Mouse (Mus musculus): ENCODE data around the gene Hsd17b2.

The Hsd17b2 gene

GRCm38 (mm10) chr8:117776075-117776474, 74.4 kb downstream of the Hsd17b2 start:
- DNase-seq, result no peak

- no peak for DNase-seq
Measured at GRCm38 (mm10) chr8:117778531-117779322, 77.0 kb downstream of the Hsd17b2 start.

DNA sequence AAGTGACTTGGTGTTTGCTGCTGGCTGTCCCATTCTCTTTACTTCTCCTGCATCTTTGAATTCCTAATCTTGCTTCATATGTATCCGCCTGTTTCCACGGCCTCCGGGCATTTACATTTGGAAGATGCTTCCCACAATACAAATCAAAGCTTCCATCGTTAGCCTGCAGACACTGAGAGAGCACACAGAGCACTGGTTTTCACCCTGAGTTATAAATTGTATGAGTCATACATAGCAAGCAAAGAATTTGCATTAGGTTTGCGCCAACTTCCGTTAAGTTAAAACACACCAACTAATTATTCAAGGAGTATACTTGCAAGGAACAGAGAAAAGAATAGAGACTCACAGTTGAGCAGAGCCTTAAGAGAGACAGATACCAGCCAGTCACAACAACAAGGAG, 77.6 kb downstream of the Hsd17b2 start:
- DNase-seq, result no peak

- DNase-seq, result no peak
Measured at GRCm38 (mm10) chr8:117781375-117782129, 79.8 kb downstream of the Hsd17b2 start.

DNA sequence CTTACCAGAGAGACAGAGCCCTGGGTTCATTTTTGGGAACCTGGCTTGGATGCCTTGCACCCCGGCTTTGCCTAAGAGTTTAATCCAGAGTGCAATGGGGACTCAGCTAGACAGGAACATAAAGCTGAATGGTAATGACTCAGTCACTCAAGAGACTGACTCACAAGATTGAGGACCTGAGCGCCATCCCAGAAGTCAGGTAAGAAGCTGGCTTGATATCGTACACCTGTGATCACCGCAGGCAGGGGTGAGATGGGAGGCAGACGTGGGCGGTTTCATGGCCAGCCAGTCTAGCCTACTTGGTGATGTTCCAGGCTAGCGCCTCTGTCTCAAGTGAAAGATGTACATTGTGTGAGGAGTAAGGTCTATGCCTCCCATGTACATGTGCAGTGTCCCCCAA, 81.3 kb downstream of the Hsd17b2 start:
- no peak for DNase-seq

DNA sequence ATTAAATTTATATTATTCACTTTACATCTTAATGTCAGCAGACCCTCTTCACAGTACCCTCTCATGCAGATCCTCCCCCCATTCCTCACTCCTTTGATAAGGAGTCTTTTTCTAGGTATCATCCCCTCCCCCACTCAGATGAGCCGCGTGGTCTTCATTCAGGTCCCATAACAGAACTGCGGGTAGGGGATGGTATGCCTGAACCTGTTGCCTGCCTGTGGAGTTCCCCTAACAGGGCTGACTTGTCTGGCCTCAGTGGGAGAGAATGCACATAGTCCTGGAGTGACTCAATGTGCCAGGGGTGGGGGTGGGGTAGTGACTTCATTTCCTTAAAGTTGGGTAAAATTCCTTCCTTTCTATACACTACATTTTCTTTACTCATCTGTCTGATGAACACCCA, 84.7 kb downstream of the Hsd17b2 start:
- no peak for DNase-seq

DNA sequence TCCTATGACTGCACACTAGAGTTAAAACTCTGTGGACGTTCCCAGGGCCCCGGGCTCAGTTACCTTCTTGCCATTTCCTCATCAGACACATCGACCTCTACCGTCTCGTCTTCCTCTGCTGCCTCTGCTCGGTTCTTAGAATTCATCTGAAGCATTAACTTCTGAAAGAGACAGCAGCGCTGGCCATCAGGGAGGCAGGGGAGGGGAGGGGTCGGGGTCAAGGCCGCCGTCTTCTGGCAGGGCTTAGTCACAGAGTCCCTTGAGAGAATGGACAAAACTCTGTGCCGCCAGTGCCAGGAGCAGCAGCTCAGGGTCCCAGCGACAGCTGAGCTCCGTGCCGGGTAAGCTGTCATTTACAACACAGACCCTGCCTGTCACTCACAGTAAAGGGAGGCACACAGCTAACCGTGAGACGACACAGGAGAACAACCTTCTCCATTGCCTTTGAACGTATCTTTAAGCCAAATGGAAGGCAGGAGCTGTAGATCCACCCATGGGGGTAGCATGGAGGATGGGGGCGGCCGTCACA, 91.0 kb downstream of the Hsd17b2 start:
- DNase-seq, result no peak

GRCm38 (mm10) chr8:117794581-117794980, 92.9 kb downstream of the Hsd17b2 start:
- DNase-seq, result no peak

DNA sequence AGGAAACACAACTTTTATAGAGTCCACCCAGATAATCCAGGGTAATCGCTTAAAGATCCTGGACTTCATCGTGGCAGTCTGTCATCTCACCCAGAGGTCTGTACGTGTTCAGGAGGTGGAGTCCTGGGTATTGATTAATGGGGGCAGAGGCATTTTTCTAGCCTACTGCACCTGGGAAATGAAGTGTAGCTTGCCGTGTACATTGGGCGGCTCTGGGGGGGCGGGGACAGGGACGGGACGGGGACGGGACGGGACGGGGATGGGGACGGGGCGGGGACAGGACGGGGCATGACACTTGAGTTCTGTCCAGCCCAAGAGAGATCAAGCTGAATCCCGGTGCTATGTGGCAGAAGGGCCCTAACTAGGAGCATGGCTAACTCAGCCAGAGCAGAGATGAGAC, 94.8 kb downstream of the Hsd17b2 start:
- DNase-seq, result no peak

- DNase-seq, result no peak
Measured at GRCm38 (mm10) chr8:117798066-117798465, 96.4 kb downstream of the Hsd17b2 start.

GRCm38 (mm10) chr8:117801443-117802298, 100.0 kb downstream of the Hsd17b2 start, which contains the start of gene Mphosph6:
TSS of gene Mphosph6 (minus strand) at chr8:117801943.
- peak; percentile 97 for DNase-seq

GRCm38 (mm10) chr8:117802299-117802689, 100.6 kb downstream of the Hsd17b2 start:
- DNase-seq, result peak; percentile 18

DNA sequence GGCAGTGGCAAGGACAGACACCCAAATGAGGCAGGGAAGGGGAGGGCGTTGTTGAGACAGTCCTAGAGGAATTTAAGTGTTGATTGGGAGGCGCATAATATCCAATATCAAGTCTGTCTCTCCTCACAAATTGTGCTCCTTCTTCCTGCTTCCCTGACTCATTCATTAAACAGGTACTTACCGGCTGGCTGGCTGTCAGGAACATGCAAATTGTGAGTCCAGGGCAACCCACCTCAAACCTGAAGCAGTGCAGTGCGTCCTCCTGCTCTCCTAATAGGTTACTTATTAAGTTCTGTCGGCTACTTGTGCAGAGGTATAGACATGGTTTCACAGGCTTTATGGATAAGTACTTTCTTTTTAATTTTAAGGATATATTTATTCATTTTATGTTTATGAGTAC, 103.7 kb downstream of the Hsd17b2 start:
- DNase-seq, result no peak
